Mouse (Mus musculus) inflammation-experienced regulatory T-cells (primary cell): ENCODE results near the gene Cit. TPM values are rescaled to one million over a fixed set of nuclear protein-coding genes. Genes with fewer than 3 reads are reported as not detected.

Source experiments
- polyA plus RNA-seq, 2 experiments: library from polyadenylated mRNA; unstranded; fragments of 100-300 nt; shearing (Covaris generic); gene quantifications; one replicate each; pipeline ENCODE4 v1.2.1; 2017

Cit gene
- 1 to 10 TPM; 2.6 to 4.9 TPM for polyA plus RNA-seq

DNA sequence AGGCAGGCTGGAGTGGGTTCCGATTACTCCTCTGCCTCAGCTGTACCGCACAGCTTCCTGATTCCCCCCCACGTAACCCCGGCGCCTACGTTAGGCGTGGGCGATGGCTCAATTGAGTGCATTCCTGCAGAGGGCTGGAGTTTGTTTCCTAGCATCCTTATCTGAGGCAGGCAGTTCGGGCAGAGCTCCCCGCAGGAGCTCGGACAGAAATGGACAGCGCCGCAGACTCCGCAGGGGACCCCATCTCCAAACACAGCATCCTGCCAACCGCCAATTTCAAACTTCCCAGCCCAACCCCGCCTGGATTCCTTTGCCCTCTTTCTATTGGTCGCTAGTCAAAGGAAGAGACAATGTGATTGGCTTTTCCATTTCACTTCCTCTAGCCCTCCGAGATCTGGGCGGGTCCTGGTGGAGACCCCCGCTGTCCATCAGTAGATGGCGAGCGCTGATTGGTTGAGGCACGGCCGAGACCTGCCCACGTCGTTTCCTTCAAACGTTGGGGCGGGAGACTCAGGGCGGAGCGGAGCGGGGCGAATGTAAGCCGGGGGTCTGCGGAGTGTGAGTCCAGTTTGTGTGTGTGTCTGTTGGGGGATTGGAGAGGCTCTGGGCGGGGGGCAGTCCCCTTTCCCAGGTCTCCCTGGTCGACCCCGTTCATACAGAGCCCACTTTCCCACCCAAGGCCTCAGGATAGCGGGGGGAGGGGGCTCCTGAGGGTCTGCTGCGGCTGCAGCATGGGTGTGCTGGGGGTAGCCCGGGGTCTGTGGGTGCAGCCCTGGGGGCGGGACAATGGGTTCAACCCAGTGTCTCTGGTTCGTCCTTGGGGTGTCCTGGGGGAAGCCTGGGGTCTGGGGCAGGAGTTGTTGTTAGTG is at the start of gene Cit:
Cit (plus strand) TSS at position 513 of the 869 bp plus-strand sequence.

DNA sequence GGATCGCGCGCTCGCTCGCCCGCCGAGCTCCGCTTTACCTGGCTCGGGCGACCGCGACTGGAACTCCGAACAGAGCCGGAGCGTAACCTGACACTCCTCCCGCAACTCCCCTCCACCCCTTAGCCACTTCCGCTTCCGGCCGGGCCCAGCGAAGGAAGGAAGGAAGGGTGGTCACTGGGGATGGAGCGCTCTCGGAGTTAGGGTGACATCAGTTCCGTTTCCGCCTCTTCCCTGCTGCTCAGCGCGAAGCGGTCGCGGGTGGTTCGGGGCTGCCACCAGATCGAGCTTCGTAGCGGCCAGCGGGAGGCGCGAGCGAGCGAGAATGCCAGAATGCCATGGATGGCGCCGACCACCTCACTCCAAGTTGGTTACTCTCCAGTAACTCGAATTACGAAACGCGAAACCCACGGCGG is 179.3 kb downstream of the Cit start, which contains the start of gene Prkab1:
Prkab1 (minus strand) TSS at position 182 of the 413 bp plus-strand sequence.

Other genes with a start within 250 kb of the Cit start
- gene Rab35, start 213.4 kb upstream of the Cit start, polyA plus RNA-seq, result 10 to 100 TPM; 13.2 to 17.2 TPM
- 10 to 100 TPM; 36.0 to 75.8 TPM for gene Bicdl1, start 113.7 kb upstream of the Cit start, polyA plus RNA-seq
- 100 to 1,000 TPM in 1 of 2 experiments, 10 to 100 TPM in 1; 88.0 to 111 TPM for gene Prkab1, start 179.2 kb downstream of the Cit start, polyA plus RNA-seq
- gene Tmem233, start 238.0 kb downstream of the Cit start, polyA plus RNA-seq, result not detected